Mouse (Mus musculus): ENCODE results near the gene Zfp292. TPM values are rescaled to one million over a fixed set of nuclear protein-coding genes. Genes with fewer than 3 reads are reported as not detected.

Zfp292 gene
- polyA plus RNA-seq, 1 experiment: 11.0 TPM

DNA sequence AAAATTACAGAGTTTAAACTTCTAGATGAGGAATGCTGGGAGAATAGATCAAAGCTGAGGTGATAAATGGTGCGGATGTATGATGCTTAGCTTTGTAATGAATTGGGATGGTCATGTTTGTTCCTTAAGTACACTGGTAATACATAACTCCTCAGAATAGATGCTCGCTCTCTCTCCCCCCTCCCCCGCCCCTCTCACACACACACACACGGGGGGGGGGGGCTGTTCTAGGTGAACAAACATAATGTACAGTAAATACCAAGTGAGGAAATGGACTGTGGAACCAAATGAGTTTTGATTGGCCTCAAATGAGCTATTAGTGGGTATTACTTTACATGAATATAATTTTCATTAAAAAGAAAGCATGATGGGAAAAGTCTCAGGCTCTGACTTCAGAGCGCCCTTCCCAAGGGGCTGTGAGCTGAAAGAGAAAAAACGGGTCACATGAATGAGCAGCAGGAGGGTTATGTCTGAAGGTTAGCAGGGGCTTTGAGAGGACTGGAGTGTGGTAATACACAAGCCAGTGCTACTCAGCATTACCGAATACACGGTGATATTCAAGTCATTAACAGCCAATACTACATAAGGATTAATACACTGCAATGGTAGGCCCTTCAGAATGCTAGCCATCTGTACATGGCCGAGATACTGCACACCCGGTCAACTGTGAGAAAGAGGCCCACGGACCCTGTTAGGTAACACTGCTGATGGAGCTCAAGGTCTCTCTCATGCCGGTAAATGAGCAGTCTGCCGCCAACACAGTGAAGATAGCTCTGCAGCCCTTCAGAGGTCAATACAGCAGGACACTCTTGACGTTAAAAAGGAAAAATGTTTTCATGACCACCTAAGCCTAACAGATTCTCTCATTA, 81.4 kb downstream of the Zfp292 start:
- H3K4me1 ChIP-seq (ENCODE audit: control insufficient read depth, insufficient read depth, low read length): no peaks in the 10 kb centered on the region; the same call in 1 of the 2 replicates
- H3K27ac ChIP-seq (ENCODE audit: control insufficient read depth, insufficient read depth, low read depth, low read length, poor library complexity): no peak overlapping the region
- WGBS: 80% methylated on average over 14 of the region's 14 CpGs
- no peak overlapping the region for H3K4me3 ChIP-seq (replicated peaks; ENCODE audit: control insufficient read depth, low read depth, low read length)
- TF ChIP-seq CTCF (IDR thresholded peaks at IDR 0.05; ENCODE audit: control insufficient read depth, insufficient read depth, low read length): no peak
- TF ChIP-seq POLR2A (IDR thresholded peaks at IDR 0.05; ENCODE audit: borderline replicate concordance, control insufficient read depth, low read depth, low read length): no peak

DNA sequence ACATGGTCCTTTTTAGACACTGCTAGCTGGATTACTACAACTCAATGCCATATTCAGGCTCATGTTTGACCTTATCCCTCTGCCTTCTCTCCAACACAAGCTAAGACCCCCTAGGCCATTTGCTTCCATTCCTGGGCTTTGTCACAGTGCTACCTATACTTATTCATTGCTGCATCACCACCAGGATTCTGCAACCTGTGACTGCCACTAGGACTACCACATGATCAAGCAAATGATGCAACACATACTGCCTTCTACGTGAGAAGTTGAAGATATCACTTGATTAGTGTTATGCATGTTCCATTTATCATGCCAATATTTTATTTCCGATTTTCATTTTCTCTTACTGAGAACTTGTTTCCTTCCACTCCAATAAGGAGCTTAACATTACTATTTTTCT, 84.8 kb downstream of the Zfp292 start:
- 56% methylated on average over 2 of the region's 2 CpGs for WGBS
- no peak overlapping the region for H3K27ac ChIP-seq (ENCODE audit: control insufficient read depth, insufficient read depth, low read depth, low read length, poor library complexity)
- no peak overlapping the region for H3K4me3 ChIP-seq (replicated peaks; ENCODE audit: control insufficient read depth, low read depth, low read length)
- H3K4me1 ChIP-seq (ENCODE audit: control insufficient read depth, insufficient read depth, low read length): no peaks in the 10 kb centered on the region; the same call in 1 of the 2 replicates
- TF ChIP-seq CTCF (IDR thresholded peaks at IDR 0.05; ENCODE audit: control insufficient read depth, insufficient read depth, low read length): no peak

DNA sequence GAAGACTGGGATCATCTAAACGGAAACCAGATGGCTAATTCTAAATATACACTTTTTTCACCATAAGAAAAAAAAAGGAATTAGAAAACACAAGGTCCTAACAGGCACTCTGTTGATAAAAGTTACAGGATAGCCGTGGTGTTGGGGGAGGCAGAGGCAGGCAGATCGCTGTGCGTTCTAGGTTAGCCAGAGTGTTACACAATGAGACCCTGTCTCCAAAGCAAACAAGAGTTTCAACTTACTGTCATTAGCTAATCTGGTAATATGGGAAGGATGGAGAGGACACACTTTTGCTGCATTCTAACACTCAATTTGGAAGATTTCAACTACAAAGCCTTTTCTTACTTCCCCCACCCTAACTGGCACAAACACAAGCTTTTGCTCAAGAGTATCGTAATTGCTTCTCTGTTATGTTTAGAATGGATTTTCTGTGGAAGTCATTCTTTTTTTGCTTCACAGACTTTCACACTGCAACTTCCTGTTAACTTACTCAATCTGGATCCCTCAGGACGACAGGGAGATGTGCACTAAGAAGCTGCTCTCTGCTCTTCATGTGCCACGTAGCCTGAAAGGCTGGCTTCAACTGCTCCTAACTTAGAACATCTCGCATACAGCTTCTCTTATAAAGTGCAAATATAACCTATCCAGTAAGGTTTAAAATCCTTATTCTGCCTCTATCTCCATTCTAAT, 85.3 kb downstream of the Zfp292 start:
- TF ChIP-seq CTCF (IDR thresholded peaks at IDR 0.05; ENCODE audit: control insufficient read depth, insufficient read depth, low read length): no peak
- no peak overlapping the region for H3K4me3 ChIP-seq (replicated peaks; ENCODE audit: control insufficient read depth, low read depth, low read length)
- 57% methylated on average over 8 of the region's 8 CpGs for WGBS
- H3K4me1 ChIP-seq (ENCODE audit: control insufficient read depth, insufficient read depth, low read length): no peaks in the 10 kb centered on the region; the same call in 1 of the 2 replicates
- H3K27ac ChIP-seq (ENCODE audit: control insufficient read depth, insufficient read depth, low read depth, low read length, poor library complexity): no peak overlapping the region

DNA sequence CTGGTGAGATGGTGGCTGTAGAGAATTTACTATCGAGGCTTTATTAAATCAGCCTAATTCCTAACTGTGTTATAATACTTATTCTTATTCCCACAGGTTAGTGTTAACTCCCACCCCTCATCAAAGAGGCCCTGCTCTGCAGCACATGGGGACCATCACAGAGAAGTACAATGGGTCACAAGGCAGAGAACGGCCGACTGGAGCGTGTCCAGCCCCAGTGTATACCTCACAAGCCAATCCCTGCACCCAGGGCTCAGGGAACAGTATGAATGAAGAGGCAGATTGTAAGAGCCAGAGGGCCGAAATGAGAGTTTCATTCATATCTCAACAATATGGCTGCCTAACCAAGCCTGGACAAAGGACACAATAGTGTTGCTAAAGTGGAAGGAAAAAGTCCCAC, 86.5 kb downstream of the Zfp292 start:
- no peak overlapping the region for H3K27ac ChIP-seq (ENCODE audit: control insufficient read depth, insufficient read depth, low read depth, low read length, poor library complexity)
- TF ChIP-seq POLR2A (IDR thresholded peaks at IDR 0.05; ENCODE audit: borderline replicate concordance, control insufficient read depth, low read depth, low read length) (no peak), CTCF (IDR thresholded peaks at IDR 0.05; ENCODE audit: control insufficient read depth, insufficient read depth, low read length) (no peak)
- H3K4me1 ChIP-seq (ENCODE audit: control insufficient read depth, insufficient read depth, low read length): no peaks in the 10 kb centered on the region; the same call in 1 of the 2 replicates
- no peak overlapping the region for H3K4me3 ChIP-seq (replicated peaks; ENCODE audit: control insufficient read depth, low read depth, low read length)
- WGBS: 85% methylated on average over 5 of the region's 5 CpGs

DNA sequence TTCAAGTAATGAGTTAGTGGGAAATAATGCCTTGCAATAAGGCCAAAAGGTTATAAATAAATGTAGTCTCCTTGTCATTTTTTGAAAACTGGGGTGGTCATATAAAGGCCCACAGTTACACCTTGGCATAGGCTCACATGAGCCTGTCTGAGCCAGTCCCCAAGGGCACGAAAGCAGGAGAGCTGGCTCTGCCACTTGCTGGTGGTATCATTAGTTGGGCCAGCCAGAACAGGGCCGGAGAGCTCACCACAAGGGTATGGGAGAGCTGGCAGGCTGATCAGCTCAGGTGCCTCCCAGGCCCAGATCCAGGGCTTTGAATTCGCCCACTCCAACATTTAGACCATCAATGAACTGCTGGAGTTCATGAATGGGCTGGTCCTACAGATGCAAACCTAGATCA, 96.3 kb downstream of the Zfp292 start:
- WGBS: 73% methylated on average over 3 of the region's 3 CpGs
- TF ChIP-seq CTCF (IDR thresholded peaks at IDR 0.05; ENCODE audit: control insufficient read depth, insufficient read depth, low read length): no peak
- no peak for TF ChIP-seq POLR2A (IDR thresholded peaks at IDR 0.05; ENCODE audit: borderline replicate concordance, control insufficient read depth, low read depth, low read length)
- Histone ChIP-seq H3K27ac (ENCODE audit: control insufficient read depth, insufficient read depth, low read depth, low read length, poor library complexity) (no peak overlapping the region), H3K4me1 (ENCODE audit: control insufficient read depth, insufficient read depth, low read length) (no peaks in the 10 kb centered on the region), H3K4me3 (replicated peaks; ENCODE audit: control insufficient read depth, low read depth, low read length) (no peak overlapping the region)

DNA sequence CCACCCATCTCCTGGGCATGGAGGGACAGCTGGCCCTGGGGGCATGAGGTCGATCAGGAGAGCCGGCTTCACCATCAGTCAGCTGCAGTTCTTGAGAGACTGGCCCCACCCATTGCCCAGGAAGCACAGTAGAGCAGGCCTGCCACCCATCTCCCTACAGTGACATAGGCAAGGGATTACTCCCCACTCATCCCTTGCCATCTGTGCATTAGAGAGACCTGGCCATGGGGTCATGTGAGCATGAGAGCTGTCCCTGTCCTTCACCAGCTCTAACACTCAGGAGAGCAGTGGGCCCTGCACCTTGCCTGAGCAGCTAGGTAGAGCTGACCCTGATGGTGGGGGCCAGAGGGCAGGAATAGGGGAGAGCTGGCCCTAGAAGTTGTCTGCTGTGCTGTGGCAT, 97.1 kb downstream of the Zfp292 start:
- 71% methylated on average over 2 of the region's 2 CpGs for WGBS
- no peak overlapping the region for H3K4me3 ChIP-seq (replicated peaks; ENCODE audit: control insufficient read depth, low read depth, low read length)
- no peak overlapping the region for H3K27ac ChIP-seq (ENCODE audit: control insufficient read depth, insufficient read depth, low read depth, low read length, poor library complexity)
- TF ChIP-seq POLR2A (IDR thresholded peaks at IDR 0.05; ENCODE audit: borderline replicate concordance, control insufficient read depth, low read depth, low read length) (no peak), CTCF (IDR thresholded peaks at IDR 0.05; ENCODE audit: control insufficient read depth, insufficient read depth, low read length) (no peak)
- no peaks in the 10 kb centered on the region for H3K4me1 ChIP-seq (ENCODE audit: control insufficient read depth, insufficient read depth, low read length)

DNA sequence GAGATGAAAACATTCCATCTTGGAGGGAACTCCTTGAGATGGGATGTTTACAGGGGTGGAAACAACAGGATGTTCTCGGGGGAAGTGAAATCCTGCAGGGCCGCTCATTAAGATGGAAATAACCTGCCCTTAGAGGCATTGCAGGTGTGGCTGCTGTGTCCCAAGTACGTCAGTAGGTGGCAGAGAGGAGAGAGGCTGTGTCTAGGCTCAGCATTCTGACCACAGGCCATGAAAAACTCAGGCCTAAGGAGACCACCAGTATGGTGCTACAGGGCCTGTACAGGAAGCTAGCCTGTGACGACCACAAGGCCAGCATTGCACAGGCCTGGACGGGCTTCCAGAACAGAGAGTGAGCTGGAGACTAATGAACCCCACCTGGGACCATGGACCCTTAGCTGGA, 97.9 kb downstream of the Zfp292 start:
- TF ChIP-seq CTCF (IDR thresholded peaks at IDR 0.05; ENCODE audit: control insufficient read depth, insufficient read depth, low read length) (peak; percentile 46; the same call in 1 of the 2 replicates), POLR2A (IDR thresholded peaks at IDR 0.05; ENCODE audit: borderline replicate concordance, control insufficient read depth, low read depth, low read length) (no peak)
- 57% methylated on average over 5 of the region's 5 CpGs for WGBS
- Histone ChIP-seq H3K27ac (ENCODE audit: control insufficient read depth, insufficient read depth, low read depth, low read length, poor library complexity) (no peak overlapping the region), H3K4me1 (ENCODE audit: control insufficient read depth, insufficient read depth, low read length) (no peaks in the 10 kb centered on the region), H3K4me3 (replicated peaks; ENCODE audit: control insufficient read depth, low read depth, low read length) (no peak overlapping the region)

DNA sequence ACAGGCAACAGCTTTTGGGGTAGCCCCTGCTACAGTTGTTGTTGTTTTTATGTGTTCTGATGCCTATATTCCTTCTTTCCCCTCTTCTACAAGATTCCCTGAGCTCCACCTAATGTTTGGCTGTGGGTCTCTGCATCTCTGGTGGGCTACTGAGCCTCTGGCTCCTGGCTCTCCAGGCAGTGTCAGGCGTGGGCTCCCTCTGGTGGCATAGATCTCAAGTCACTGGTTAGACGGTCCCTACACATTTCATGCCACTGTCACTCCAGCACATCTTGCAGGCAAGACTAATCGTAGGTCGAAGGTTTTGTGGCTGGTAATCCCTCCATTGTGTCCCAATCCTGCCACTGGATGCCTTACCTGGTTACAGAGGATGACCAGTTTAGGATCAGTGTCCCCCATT, 100.0 kb downstream of the Zfp292 start:
- H3K4me1 ChIP-seq (ENCODE audit: control insufficient read depth, insufficient read depth, low read length): no peaks in the 10 kb centered on the region
- H3K27ac ChIP-seq (ENCODE audit: control insufficient read depth, insufficient read depth, low read depth, low read length, poor library complexity): no peak overlapping the region
- WGBS: 38% methylated on average over 4 of the region's 4 CpGs
- no peak overlapping the region for H3K4me3 ChIP-seq (replicated peaks; ENCODE audit: control insufficient read depth, low read depth, low read length)
- peak; percentile 44 for TF ChIP-seq CTCF (IDR thresholded peaks at IDR 0.05; ENCODE audit: control insufficient read depth, insufficient read depth, low read length)
- no peak for TF ChIP-seq POLR2A (IDR thresholded peaks at IDR 0.05; ENCODE audit: borderline replicate concordance, control insufficient read depth, low read depth, low read length)
